Mouse (Mus musculus) lung, postnatal 36 days (tissue): ENCODE data around the gene Zfp688.
"Not testable (repeated sequence)": the region's sequence is repeated elsewhere in the genome, so short reads cannot be mapped to it uniquely, and the experiment has no call there.

Source experiments
- DNase-seq: peaks from one replicate; pipeline ENCODE4 v3.0.0; 2022; ENCODE audit warnings: mixed read lengths

The Zfp688 gene

DNA sequence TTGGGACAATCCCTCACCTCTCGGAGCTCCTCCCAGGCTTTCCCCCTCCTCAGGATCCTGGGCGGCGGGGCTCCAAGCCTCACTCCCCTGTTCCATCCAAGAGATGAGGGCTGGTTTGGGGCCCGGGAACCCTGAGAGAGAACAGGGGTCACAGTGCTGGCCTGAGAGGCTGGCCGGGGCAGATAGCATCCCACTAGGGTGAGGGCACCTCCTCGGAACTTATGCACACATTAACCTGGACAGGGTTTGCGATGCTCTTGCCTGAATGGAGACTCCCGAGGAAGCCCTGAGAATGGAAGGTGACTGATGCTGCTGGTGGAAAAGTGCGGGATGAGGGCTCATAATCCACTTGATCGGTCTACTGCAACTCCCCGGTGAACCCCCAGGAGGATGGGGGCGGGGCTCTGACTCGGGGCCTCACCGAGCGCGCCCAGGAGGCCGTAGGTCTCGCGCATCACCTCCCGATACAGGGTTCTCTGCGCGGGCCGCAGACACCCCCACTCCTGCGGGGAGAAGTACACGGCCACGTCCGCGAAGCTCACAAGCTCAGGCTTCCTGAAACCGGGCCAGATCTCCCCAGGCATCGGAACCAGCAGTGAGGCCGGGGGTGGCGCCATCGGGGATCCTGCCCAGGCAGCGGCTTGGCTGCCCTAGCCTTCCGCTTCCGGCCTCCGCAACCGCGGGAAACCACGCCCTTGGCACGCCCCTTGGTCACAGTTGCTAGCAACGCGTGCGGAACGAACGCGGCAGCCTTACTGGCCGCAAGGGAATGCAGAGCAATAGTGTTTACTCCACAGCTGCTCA, at the start of gene Zfp688:
Zfp688 (minus strand) TSS at position 681 of the 804 bp plus-strand sequence.
- DNase-seq: peak; percentile 98

DNA sequence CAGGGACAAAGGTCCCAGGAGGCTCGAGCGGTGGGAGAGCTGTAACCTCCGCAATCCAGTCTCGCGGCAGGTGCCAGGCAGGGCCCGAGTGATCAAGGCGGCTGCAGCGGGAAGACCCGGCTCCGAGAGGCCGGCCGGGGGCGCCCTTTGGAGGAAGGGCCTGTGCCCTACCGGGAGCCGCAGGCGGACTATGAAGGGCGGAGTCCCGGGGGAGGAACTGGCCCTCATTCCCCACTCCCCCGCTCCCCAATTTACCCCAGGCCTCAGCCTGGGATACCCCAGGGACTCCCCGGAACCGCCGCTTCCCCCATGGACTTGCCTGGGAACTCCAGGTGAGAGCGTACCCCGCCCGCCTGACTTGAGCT, 49.8 kb upstream of the Zfp688 start:
- DNase-seq: no peak

DNA sequence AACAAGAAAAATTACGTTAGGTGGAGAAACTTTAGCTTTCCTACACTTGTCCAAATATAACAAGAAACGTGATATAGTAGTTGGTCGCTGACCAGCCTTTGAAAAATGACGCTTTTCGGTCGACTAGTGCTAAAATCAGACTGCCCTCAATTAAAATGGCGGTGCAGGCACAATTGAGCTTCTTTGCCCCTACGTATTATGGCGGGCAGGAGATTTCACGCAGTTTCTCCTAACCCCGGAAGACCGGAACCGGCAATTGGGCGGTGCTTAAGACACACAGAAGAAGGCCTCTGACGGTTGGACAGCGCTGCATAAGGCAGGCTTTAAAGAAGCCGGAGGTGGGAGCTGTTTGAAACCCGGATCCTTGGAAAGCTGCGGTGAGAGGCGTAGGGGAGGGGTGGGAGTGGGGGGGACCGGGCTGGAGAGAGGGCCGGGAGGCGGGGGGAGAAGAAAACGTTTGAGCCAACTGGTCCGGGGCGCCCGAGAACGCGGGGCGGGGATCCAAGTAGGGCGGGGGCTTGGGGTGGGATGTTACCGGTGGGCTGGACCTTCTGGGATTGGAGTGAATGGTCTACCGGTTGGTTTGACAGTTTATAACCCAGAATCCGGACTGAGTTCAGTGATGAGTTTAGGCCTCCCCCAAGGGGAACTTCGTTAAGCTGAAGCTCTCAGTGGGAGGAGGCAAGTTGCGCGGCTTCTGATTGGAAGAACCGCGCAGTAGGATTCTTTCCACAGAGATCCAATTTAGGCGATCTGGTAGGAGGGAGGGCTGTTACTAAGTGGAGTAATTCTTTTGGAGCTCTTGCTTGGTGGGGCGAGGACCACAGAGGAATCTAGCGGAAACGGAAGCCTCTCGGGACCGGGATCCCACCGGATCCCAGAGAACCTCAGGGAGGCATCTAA, 49.1 kb upstream of the Zfp688 start:
- DNase-seq: peak; percentile 97

DNA sequence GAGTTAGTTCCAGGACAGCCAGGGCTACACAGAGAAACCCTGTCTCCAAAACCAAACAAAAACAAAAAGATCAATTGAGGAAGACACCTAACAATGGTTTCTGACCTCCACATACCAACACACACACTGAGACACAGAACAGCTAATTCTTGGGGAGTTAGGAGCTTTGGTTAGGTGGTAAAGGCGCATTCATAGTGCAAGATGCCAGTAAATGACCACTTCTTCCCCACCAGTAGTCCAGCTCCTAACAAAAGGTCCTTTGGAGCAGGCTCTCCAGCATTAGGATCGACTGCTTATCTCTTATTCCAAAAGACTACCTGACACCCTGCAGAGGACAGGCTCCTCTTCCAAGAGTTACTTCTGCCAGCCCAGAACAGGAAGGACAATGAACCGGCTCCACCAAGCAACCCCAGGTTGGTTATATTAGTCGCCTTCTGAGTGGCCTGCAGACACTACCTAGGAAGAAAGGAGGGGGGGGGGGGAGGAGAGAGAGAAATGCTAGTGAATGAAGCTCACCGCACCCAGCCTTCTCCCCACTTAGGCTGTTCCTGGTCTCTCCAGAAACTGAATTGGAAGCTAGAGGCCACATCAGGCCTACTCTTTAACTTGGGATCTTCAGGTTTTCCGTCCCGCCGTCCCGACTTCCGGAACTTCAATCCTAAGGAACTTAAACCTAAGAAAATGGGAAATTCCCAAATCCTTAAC, 48.3 kb upstream of the Zfp688 start:
- peak; percentile 42 for DNase-seq

DNA sequence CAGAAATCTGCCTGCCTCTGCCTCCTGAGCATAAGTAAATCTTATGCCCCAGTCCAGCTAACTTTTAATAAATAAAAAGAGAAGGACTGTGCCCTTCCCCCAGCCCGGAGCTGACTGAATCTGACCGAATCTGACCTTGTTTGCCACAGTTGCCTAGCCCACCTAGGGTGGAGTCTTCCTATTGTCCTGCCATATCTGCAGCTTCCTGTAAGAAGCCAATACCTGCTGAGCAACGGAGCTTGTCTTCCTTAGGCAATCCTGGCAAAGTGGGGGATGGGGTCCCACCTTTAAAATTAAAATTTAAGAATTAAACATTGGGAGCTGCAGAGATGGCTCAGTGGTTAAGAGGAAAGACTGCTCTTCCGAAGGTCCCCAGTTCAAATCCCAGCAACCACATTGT, 44.7 kb upstream of the Zfp688 start:
- DNase-seq: no peak

DNA sequence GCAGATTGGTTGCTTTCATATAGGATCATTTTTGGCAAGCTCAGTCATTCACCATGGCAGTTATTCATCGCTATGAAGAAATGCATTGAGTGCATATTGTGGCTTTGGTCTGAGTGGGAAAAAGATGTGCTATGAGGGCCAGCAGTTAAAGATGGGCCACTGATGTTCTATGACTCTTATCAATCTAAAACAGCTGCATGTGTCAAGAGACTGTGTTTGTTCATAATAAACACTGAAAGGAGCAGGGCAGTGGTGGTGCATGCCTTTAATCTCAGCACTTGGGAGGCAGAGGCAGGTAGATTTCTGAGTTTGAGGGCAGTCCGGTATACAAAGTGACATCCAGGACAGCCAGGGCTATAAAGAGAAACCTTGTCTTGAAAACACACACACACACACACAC, 43.8 kb upstream of the Zfp688 start:
- DNase-seq: not testable (repeated sequence)

DNA sequence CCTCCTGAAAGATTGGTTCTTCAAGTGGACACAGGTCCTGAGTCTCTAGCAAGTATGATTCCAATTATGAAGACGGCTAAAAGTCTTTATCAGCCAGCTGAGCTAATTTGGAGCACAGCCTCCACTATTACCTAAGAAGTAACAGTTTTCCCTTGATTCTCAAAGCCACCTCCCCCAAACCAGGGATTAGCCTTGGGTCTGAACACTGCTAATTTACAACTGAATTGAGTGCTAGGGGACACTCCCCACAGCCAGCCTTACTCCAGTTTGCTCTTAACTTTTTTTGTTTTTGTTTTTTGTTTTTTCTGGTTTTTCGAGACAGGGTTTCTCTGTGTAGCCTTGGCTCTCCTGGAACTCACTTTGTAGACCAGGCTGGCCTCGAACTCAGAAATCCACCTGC, 43.3 kb upstream of the Zfp688 start:
- no peak for DNase-seq

DNA sequence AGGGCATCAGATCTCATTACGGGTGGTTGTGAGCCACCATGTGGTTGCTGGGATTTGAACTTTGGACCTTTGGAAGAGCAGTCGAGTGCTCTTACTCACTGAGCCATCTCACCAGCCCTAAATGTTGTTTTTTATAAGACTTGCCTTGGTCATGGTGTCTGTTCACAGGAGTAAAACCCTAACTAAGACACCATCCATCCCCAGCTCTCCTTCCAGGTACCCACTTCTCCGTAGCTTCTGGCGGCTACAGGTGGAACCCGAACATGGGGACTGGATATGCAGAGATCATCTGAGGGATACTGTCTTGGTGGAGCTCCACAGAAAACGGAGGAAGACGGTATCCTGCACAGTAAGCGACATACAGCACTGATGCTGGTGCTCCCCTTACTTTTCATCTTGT, 37.4 kb upstream of the Zfp688 start, which contains the start of gene Prr14:
Prr14 (plus strand) TSS at position 301 of the 400 bp plus-strand sequence.
- not testable (repeated sequence) for DNase-seq

DNA sequence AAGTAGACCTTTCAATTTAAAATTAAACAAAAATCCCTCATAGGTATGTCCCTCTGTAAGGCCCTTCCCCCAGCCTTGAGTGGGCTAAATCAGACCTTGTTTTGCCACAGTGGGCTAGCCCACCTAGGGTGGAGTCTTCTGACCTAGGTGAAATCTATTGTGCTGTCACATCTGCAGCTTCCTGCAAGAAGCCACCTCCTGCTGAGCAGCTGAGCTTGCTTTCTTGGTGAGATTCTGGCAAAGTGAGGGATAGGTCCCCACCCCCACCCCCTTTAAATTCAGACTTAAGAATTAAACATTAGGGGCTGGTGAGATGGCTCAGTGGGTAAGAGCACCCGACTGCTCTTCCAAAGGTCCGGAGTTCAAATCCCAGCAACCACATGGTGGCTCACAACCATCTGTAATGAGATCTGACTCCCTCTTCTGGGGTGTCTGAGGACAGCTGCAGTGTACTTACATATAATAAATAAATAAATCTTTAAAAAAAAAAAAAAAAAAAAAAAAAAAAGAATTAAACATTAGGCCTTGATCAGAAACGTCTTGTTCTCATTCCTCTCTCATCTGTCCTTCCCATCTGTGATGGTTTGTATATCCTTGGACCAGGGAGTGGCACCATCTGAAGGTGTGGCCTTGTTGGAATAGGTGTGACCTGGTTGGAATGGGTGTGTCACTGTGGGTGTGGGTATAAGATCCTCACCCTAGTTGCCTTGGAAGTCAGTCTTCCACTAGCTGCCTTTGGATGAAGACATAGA, 36.7 kb upstream of the Zfp688 start:
- DNase-seq: not testable (repeated sequence)

DNA sequence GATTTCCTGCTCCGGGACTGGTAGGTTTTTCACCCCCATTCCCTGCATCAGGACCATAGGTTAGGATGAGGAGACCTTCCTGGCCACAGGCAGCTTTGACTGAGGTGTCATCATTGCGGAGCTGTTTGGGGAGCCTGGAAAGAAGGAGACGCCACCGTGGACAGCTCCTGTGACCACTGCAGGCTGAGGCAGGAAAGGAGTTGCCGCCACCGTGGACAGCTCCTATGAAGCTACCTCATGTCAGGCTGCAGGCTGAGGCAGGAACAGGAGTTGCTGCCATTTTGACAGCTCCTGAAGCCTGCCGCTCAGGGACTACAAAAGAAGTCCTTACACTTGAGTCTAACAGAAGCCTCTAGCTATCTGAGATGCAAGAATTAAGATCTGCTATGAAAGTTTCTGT, 33.0 kb upstream of the Zfp688 start:
- no peak for DNase-seq

DNA sequence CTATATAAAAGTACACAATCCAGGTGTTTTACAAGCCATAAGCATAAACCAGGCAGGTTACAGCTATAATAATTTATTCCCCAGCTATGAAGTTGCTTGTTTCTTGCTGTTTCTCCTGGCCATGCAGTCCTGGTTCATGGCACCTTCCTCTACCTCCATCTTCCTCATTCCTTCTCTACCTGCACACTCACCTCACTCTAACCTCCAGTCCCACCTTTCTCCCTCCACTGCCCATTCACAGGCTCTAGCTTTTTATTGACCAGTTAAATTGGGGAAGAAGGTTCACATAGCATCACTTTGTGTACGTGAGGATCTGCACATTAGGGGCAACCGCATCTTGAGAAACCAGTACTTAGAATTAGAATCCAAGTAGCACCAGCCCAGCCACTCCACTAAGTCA, 31.2 kb upstream of the Zfp688 start:
- no peak for DNase-seq

DNA sequence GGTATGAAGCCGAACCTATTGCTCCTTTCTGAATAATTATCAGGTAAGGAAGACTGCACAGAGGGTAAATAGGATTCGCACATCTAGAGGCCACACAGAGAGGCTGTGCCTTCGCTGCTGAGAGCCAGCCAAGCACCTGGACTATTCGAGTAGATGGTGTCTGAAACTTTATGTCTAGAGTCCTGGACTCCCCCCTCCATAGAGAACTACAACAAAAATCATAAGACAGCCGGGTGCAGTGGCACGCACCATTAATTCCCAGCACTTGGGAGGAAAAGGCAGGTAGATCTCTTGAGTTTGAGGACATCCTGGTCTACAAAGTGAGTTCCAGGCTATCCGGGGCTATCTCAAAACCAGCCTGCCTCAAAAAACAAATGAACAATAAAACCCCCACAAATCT, 28.1 kb upstream of the Zfp688 start:
- no peak for DNase-seq

DNA sequence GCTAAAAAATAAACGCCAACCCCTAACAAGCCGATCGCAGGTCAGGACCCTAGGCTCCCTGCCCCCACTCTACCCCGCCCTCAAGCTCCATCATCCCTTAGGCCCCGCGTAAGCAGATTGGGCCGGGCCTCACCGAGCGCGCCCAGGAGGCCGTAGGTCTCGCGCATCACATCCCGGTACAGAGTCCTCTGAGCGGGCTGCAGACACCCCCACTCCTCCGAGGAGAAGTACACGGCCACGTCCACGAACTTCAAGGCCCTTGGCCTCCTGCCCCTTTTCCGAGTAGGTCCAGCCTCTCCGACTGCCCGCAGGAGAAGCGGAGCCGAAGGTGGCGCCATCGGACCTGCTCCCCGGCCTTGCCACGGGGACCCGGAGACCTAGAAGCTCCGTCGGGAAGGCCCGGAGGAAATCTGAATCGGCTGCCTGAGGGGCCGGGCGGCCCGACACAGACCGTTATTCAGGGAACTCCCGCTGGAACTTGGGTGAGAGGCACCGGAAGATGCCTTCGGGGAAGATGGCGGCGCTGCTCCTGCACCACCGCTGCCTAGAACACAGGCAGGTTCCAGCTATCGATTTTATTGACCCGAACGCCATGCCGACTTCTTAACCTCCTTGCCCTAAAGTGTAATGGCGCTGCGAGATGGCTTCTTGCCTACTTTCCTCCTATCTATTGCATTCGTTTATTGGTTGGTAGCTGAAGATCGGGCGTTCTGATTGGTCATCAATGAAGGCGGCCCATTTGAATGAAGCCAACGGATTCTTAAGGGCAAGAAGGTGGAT, 26.8 kb upstream of the Zfp688 start, which contains the start of gene Zfp689:
Zfp689 (minus strand) TSS at position 638 of the 780 bp plus-strand sequence.
- DNase-seq: peak; percentile 99

DNA sequence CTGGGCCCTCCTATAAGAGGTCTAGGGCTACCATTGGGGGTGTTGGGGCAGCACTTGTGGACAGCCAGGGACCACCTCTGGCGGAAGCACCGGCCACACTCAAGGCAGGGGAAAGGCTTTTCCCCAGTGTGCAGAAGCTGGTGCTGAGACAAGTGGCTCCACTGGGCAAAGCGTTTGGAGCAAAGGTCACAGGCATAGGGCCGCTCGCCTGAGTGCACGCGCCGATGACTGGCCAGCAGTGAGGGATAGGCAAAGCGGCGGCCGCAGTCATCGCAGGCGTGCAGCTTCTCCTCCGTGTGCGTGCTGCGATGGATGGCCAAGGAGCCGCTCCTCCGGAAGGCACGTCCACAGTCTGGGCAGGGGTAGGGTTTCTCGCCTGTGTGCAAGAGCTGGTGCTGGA, 22.1 kb upstream of the Zfp688 start:
- DNase-seq: no peak

DNA sequence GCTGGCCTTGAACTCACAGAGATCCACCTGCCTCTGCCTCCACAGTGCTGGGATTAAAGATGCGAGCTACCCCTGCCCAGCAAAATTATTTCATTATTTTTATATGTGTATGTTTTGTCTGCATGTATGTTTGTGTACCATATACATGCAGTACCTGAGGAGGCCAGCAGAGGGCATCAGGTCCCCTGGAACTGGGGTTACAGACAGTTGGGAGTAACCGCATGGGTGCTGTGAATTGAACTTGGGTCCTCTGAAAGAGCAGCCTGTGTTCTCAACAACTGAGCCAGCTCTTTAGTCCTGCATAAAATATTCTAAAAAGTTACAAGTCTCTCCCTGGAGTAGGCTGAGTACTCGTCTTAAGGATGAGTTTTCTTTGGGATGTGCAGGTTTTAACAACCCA, 15.9 kb upstream of the Zfp688 start:
- DNase-seq: peak; percentile 16

DNA sequence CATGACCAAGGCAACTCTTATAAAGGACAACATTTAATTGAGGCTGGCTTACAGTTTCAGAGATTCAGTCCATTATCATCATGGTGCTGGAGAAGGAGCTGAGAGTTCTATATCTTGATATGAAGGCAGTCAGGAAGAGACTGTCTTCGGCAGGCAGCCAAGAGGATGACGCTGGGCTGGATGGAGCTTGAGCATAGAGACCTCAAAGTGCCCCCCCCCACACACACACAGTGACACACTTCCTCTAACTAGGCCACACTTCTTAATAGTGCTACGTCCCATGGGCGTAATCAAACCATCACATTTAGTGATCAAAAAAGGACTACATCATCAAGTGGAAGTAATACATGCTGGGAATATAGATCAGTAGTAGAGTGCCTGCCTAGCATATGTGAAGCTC, 13.3 kb upstream of the Zfp688 start:
- DNase-seq: no peak

DNA sequence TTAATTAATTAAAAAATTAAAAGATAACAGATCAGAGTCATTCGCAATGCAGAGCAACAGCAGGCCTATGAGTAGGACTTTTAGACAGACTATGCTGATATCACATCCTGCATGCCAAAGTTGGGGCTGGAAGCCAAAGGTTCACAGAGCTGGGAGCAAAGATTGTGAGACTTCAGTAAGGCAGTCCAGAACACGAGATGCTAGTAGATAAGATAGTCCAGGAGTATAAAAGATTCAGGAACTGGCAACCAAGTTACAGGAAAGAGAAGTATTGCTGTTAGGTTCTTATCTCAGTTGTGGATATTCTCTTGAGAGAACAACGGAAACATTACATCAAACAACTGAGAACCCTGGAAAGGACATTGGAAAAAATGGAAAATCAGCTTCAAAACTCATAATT, 4.5 kb upstream of the Zfp688 start:
- DNase-seq: peak; percentile 79

DNA sequence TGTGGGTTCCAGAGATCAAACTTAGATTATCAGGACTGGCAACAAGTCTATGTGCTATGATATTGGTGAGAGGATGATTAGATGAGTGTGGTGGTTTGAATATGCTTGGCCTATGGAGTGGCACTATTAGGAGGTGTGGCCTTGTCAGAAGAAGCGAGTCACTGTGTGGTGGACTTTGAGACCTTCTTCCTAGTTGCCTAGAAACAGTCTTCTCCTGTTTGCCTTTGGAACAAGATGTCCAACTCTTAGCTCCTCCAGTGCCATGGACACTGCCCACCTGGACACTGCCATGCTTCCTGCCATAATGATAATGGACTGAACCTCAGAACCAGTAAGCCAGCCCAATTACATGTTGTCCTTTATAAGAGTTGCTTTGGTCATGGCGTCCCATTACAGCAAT, 4.0 kb upstream of the Zfp688 start:
- no peak for DNase-seq

DNA sequence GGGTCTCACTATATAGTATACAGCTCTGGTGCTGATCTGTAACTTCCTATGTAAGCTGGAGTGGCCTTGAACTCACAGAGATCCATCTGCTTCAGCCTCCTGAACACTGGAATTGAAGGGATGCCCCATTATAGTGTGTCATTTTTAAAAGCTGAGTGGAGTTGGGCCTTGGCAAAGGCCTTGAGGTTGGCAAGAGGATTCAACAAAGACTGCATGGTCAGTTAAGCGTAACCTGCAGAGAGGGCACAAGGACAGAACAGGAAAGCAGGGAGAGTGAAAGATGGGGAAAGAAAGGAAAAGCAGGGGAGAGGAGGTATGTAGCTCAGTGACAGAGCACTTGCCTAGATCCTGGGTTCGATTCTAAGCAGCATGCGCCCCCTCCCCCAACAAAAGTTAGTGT, 3.4 kb upstream of the Zfp688 start:
- DNase-seq: no peak

DNA sequence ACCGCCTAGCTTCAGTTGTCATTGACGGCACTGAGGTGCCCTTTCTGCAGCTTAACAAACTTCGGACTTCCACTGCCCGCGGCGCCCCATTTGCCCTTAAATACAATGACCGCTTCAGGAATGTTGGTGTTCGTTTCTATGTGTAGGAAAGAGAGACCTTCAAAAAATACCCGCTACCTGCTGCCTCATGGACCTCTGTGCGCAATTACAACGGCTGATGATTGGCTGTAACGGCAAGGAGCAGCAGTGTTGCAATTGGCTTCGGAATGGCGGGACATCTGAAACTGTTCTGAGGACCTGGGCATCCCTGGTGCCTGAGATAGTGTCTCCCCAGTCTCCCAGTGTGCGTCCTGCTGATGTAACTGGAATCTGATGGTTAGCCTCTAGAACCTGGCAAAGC, 379 bp upstream of the Zfp688 start:
- peak; percentile 24 for DNase-seq

DNA sequence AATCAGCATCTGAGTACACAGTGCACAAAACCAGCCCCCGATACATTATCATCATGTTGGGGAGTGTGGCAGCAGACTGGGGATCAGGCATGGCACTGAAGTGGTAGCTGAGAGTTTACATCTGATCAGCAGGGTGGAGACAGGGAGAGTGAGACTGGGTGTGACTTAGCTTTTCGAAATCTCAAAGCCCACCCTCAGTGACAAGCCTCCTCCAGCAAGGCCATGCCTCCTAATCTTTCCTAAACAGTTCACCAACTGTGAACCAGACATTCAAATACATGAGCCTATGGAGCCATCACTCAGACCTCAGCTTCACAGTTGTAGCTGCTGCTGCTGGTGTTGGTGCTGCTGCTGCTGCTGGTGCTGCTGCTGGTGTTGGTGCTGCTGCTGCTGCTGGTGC, 10.4 kb downstream of the Zfp688 start:
- DNase-seq: no peak
